Mouse (Mus musculus) lung, postnatal 0 days (tissue): Measurements from ENCODE around the gene Cdh6.

Experiments used
- CTCF ChIP-seq: IDR thresholded peaks from 2 replicates; pipeline ENCODE4 v1.5.1; 2016; ENCODE audit warnings: antibody characterized with exemption, mild to moderate bottlenecking
- EP300 ChIP-seq: IDR thresholded peaks from 2 replicates; pipeline ENCODE4 v1.6.1; 2016; ENCODE audit warnings: antibody characterized with exemption, mild to moderate bottlenecking, control low read depth

DNA sequence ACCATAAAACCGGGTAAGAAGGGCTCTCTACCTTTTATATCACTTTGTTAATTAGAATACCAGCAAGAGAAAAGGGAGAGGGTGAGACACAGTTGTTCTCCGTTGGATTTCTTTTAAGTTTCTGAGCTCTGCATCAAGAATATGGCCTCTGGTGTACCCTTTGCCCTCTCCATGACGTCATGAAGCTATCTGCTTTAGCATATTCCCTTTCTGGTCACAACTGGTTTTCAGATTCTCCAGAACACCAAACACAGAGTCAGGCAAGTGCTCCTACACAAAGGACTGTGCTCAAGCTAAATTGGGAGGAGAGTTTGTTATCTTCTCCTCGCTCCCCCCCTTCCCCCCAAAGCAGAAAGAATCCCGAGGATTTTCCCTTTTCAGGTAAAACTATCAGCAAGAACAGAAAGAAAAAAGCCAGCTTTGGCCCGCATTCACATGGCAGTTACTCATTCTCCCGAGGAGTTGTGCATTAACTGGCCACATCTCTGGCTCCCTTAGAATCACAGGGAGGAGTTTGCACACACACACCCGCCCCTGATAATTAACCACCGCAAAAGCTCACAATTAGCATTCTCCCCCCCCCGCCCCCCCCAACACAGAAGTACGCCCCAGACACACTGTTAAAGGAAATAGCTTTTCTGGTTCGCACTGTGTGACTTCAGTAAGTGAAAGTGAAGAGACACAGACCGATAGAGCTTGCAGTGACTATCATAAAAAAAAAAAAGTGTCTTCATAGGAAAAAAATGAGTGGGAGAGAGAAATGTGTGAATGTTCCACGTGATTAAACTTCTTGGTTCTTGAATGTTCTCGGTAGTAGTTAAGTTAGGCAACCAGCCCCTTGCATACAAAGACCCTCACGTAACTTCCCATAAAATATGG, 1.8 kb downstream of the Cdh6 start:
- TF ChIP-seq CTCF (no peak), EP300 (no peak)
